Mouse (Mus musculus) heart, embryonic 14.5 days (tissue): ENCODE results near the gene Prkar1a. TPM values are rescaled to one million over a fixed set of nuclear protein-coding genes. Genes with fewer than 3 reads are reported as not detected.

Source experiments
- ATAC-seq: fragments of 200-750 bp; cut with Nextera tagmentation; 2 replicates; pipeline ENCODE4 v1.8.0; 2017; ENCODE audit warnings: low read depth, moderate TSS enrichment; ENCODE audit not compliant: insufficient number of reproducible peaks, insufficient read depth, low FRiP score
- H3K27ac ChIP-seq, 2 experiments: fragments of 200-500 bp in 1 of 2; fragments of 300-500 bp in 1 of 2; sonication (generic) in 1 of 2; replicated peaks in 1 of 2; 2 replicates each; pipeline ENCODE4 v1.5.1; 2012 to 2014; ENCODE audit warnings: low read depth in 2 of 2, low read length in 2 of 2, control low read depth in 1 of 2, mild to moderate bottlenecking in 1 of 2, mixed read lengths in 1 of 2; ENCODE audit not compliant: control insufficient read depth in 1 of 2, insufficient read depth in 1 of 2
- H3K27me3 ChIP-seq: fragments of 300-500 bp; sonication (generic); 2 replicates; pipeline ENCODE4 v1.6.1; 2014; ENCODE audit warnings: mild to moderate bottlenecking, low read length, control low read depth; ENCODE audit not compliant: control insufficient read depth, insufficient read depth
- H3K36me3 ChIP-seq: fragments of 300-500 bp; sonication (generic); 2 replicates; pipeline ENCODE4 v1.6.1; 2014; ENCODE audit warnings: mild to moderate bottlenecking, control low read depth, low read length, mixed read lengths; ENCODE audit not compliant: control insufficient read depth, insufficient read depth
- H3K4me1 ChIP-seq, 2 experiments: fragments of 200-500 bp in 1 of 2; fragments of 300-500 bp in 1 of 2; sonication (generic) in 1 of 2; 2 replicates each; pipeline ENCODE4 v1.6.1; 2012 to 2014; ENCODE audit warnings: low read length in 2 of 2, control low read depth in 1 of 2, mixed read lengths in 1 of 2; ENCODE audit not compliant: control insufficient read depth in 2 of 2, insufficient read depth in 2 of 2
- H3K4me2 ChIP-seq: fragments of 300-500 bp; sonication (generic); 2 replicates; pipeline ENCODE4 v1.6.1; 2014; ENCODE audit warnings: mild to moderate bottlenecking, low read length
- H3K4me3 ChIP-seq, 2 experiments: fragments of 200-500 bp in 1 of 2; fragments of 300-500 bp in 1 of 2; sonication (generic) in 1 of 2; 2 replicates each; pipeline ENCODE4 v1.5.1; 2012 to 2014; ENCODE audit warnings: low read length in 2 of 2, mild to moderate bottlenecking in 2 of 2, control low read depth in 1 of 2, low read depth in 1 of 2, moderate library complexity in 1 of 2; ENCODE audit not compliant: control insufficient read depth in 1 of 2, insufficient read depth in 1 of 2
- H3K9ac ChIP-seq: fragments of 300-500 bp; sonication (generic); 2 replicates; pipeline ENCODE4 v1.6.1; 2014; ENCODE audit warnings: mild to moderate bottlenecking, low read length
- H3K9me3 ChIP-seq: fragments of 300-500 bp; sonication (generic); 2 replicates; pipeline ENCODE4 v1.6.1; 2016; ENCODE audit warnings: low read length, control low read depth; ENCODE audit not compliant: control insufficient read depth
- WGBS: fragments of 180-500 bp; shearing (Covaris S2); extraction: QIAGEN DNeasy Blood & Tissue Kit; methylation state at CpG from one replicate; pipeline ENCODE4 v1.1.7; 2014; 5-methylcytosine and 5-hydroxymethylcytosine counted together
- polyA plus RNA-seq: library from polyadenylated mRNA; unstranded; fragments of >200 nt; fragmentation: Nextera tagmentation; extraction: Ambion mirVana; gene quantifications from 2 replicates; pipeline ENCODE4 v1.2.1, GENCODE M21; 2014

Gene Prkar1a
- polyA plus RNA-seq, 1 experiment from 2014 or later: 492 TPM

- 49% methylated on average over 6 of the region's 6 CpGs for WGBS
These were observed 51.6 kb downstream of the Prkar1a start for GRCm38 (mm10) chr11:109700761-109701160.

DNA sequence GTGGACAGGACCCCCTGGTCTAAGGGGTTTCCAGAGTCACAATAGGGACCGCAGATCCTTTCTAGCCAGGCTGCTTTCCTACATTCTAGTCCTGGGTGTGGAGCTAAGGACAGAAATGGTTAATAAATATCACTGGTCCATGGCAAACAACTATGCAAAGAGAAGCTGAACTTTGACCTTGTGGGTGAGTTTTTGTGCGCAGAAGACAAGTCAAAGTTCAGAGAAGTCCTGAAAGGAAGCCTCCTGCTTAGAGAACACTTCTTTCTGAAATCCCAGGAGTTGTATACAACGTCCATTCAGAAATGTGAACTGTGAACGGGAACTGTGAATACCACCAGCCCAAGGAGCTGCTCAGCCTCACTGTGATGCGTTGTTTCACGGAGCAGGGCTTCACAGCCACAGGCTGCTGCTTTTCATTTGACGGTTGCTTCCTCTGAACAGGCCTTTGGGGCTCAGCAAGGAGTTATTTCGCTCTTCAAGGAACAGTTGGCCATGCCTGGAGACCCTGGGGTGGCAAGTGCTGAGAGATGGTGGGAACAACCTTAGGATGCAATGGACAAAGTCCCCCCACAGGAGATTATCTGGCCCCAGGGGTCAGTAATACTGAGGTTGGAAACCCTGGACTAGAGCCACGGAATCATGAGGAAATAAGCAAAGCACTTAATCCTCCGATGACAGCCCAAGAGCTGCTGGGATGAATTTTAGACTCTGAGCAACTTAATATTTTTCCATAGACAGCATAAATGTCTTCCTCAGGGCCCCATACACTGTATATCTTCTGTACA is 53.0 kb downstream of the Prkar1a start:
- Histone ChIP-seq H3K9ac (no peak overlapping the region), H3K27ac (no peak overlapping the region), H3K4me2 (no peak overlapping the region), H3K4me3 (no peak overlapping the region), H3K27me3 (no peaks in the 10 kb centered on the region), H3K36me3 (no peaks in the 10 kb centered on the region), H3K4me1 (peaks cover 16 to 19% of the 10 kb centered on the region in 2 experiments), H3K9me3 (no peaks in the 10 kb centered on the region)
- ATAC-seq: no peak
- 59% methylated on average over 10 of the region's 10 CpGs for WGBS

More at GRCm38 (mm10) chr11:109700761-109701160, 51.6 kb downstream of the Prkar1a start:
- Histone ChIP-seq H3K4me1 (peaks cover 5 to 8% of the 10 kb centered on the region in 2 experiments; a peak in 3 of 4 replicates), H3K4me2 (no peak overlapping the region), H3K27ac (no peak overlapping the region), H3K4me3 (no peak overlapping the region), H3K9me3 (no peaks in the 10 kb centered on the region), H3K36me3 (no peaks in the 10 kb centered on the region), H3K9ac (no peak overlapping the region), H3K27me3 (no peaks in the 10 kb centered on the region)
- ATAC-seq: no peak

DNA sequence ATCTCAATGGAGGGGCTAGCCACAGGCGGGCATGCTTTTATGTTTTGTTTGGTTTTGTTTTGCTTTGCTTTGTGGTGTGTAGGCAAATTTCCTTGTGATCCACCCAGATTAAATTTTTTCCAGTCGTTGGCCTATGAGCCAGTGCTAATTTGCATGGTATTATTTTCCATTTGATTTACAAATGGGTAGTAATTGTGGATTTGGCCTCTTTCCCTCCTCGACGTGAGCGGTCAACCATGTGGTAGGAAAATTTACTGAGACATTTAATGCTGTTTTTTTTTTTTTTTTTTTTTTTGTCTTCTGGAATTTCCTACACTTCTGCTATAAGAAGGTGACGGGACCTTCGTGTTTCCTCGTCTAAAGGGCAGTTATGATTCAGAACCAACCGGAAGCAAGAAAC is 54.6 kb downstream of the Prkar1a start:
- Histone ChIP-seq H3K9ac (no peak overlapping the region), H3K4me2 (no peak overlapping the region), H3K36me3 (no peaks in the 10 kb centered on the region), H3K9me3 (no peaks in the 10 kb centered on the region), H3K4me3 (no peak overlapping the region), H3K4me1 (peaks cover 16 to 19% of the 10 kb centered on the region in 2 experiments), H3K27ac (no peak overlapping the region), H3K27me3 (no peaks in the 10 kb centered on the region)
- WGBS: 74% methylated on average over 9 of the region's 9 CpGs
- no peak for ATAC-seq

DNA sequence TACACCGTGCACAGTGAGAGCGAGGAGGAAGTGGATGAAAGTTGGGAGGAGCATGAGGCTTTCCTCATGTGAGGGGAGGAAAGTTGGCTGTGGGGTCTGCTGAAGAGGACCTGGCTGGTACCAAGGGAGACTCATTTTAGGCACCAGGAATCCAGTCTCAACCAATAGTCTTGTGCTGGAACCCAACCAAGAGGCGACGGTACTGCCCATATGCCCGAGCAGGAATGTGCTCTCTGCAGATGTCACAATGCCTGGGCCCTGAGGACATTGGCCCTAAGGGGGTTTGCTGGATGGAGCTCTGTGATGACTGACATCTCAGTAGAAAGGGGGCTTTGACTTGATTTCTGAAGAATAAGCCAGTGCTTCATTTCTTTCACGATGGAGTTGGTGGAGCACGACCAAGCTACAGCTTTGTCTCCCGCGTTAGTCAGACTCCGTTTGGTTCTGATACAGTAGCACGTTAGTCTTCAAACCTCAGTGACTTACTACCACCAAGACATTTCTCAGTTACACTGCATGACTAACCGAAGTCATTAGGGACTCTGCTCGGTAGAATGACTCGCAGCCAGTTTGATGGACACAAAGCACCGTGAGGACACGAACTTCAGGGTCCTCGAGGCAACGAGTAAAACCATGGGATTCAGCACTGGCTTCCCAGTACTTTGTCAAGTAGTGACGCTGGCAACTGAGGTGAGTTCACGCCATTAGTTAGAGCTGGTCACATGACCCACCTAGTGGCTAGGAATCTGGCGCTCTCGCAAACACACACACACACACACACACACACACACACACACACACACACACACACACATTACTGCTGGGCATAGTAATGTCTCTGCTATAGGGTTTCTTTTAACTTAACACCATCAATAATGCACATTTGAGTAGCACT is 55.4 kb downstream of the Prkar1a start:
- H3K4me3 ChIP-seq: no peak overlapping the region
- ATAC-seq: no peak
- H3K9ac ChIP-seq: no peak overlapping the region
- H3K4me1 ChIP-seq: peaks cover 16 to 19% of the 10 kb centered on the region in 2 experiments
- no peaks in the 10 kb centered on the region for H3K9me3 ChIP-seq
- H3K27me3 ChIP-seq: no peaks in the 10 kb centered on the region
- H3K4me2 ChIP-seq: no peak overlapping the region
- WGBS: 88% methylated on average over 22 of the region's 22 CpGs
- H3K36me3 ChIP-seq: no peaks in the 10 kb centered on the region
- no peak overlapping the region for H3K27ac ChIP-seq

- 39% methylated on average over 9 of the region's 9 CpGs for WGBS
- no peak overlapping the region for H3K4me3 ChIP-seq
- no peaks in the 10 kb centered on the region for H3K36me3 ChIP-seq
- H3K9ac ChIP-seq: no peak overlapping the region
- peak overlapping the region; percentile 56 for H3K4me2 ChIP-seq
- no peak for ATAC-seq
- H3K27me3 ChIP-seq: no peaks in the 10 kb centered on the region
- peak overlapping the region; percentile 15 to 69; a peak in 3 of 4 replicates for H3K27ac ChIP-seq
- H3K9me3 ChIP-seq: no peaks in the 10 kb centered on the region
- H3K4me1 ChIP-seq: peaks cover 16 to 19% of the 10 kb centered on the region in 2 experiments
These were observed 56.3 kb downstream of the Prkar1a start for GRCm38 (mm10) chr11:109705336-109706054.

DNA sequence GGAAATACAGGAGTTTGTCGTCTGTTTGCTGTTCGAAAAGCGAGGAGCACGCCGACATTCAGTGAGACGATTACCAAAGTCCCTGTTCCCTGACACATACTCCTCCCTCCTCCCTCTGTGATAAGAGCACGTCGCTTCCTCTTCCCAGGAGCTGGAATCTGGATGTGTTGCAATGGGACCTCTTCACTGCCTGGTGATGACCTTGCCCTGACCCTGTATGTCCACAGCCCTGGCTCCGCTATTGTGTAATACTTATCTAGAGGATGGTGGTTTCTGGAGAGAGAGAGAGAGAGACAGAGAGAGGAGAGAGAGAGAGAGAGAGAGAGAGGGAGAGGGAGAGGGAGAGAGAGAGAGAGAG is 56.8 kb downstream of the Prkar1a start:
- H3K4me2 ChIP-seq: peak overlapping the region; percentile 56
- WGBS: 5% methylated on average over 9 of the region's 9 CpGs
- H3K4me1 ChIP-seq: peaks cover 16 to 19% of the 10 kb centered on the region in 2 experiments
- no peaks in the 10 kb centered on the region for H3K36me3 ChIP-seq
- H3K4me3 ChIP-seq: no peak overlapping the region
- no peak overlapping the region for H3K9ac ChIP-seq
- H3K9me3 ChIP-seq: no peaks in the 10 kb centered on the region
- peak overlapping the region; percentile 41 to 69; a peak in 3 of 4 replicates for H3K27ac ChIP-seq
- H3K27me3 ChIP-seq: no peaks in the 10 kb centered on the region
- peak; percentile 58; the same call in 1 of the 2 replicates for ATAC-seq

GRCm38 (mm10) chr11:109706586-109706985 is 57.4 kb downstream of the Prkar1a start:
- H3K27me3 ChIP-seq: no peaks in the 10 kb centered on the region
- WGBS: 77% methylated on average over 4 of the region's 4 CpGs
- peaks cover 16 to 19% of the 10 kb centered on the region in 2 experiments for H3K4me1 ChIP-seq
- H3K27ac ChIP-seq: peak overlapping the region in 1 of 2 experiments; percentile 41; a peak in 2 of 4 replicates
- H3K4me3 ChIP-seq: no peak overlapping the region
- ATAC-seq: no peak
- H3K9me3 ChIP-seq: no peaks in the 10 kb centered on the region
- peak overlapping the region; percentile 56 for H3K4me2 ChIP-seq
- H3K9ac ChIP-seq: no peak overlapping the region
- no peaks in the 10 kb centered on the region for H3K36me3 ChIP-seq
